Mouse (Mus musculus) kidney, embryonic 16.5 days (tissue): ENCODE results near the gene Vgll4. TPM values are rescaled to one million over a fixed set of nuclear protein-coding genes. Genes with fewer than 3 reads are reported as not detected.
A peak's percentile ranks its signal among the peaks of the same experiment; 100 is the strongest.

ENCODE experiments used
- ATAC-seq: fragments of 200-750 bp; cut with Nextera tagmentation; 2 replicates; pipeline ENCODE4 v1.8.0; 2017; ENCODE audit warnings: moderate TSS enrichment; ENCODE audit not compliant: low FRiP score, low TSS enrichment
- H3K27ac ChIP-seq: fragments of 300-500 bp; sonication (generic); 2 replicates; pipeline ENCODE4 v1.5.1; 2014; ENCODE audit warnings: low read length
- H3K27me3 ChIP-seq: fragments of 300-500 bp; sonication (generic); 2 replicates; pipeline ENCODE4 v1.6.1; 2014; ENCODE audit warnings: low read length, control low read depth, mixed read lengths; ENCODE audit not compliant: insufficient read depth
- H3K36me3 ChIP-seq: fragments of 300-500 bp; sonication (generic); 2 replicates; pipeline ENCODE4 v1.6.1; 2014; ENCODE audit warnings: low read length, control low read depth, mixed read lengths; ENCODE audit not compliant: insufficient read depth
- H3K4me1 ChIP-seq: fragments of 300-500 bp; sonication (generic); 2 replicates; pipeline ENCODE4 v1.6.1; 2014; ENCODE audit warnings: low read length, control low read depth, mixed read lengths; ENCODE audit not compliant: insufficient read depth
- H3K4me2 ChIP-seq: fragments of 300-500 bp; sonication (generic); replicated peaks from 2 replicates; pipeline ENCODE4 v1.6.1; 2014; ENCODE audit warnings: low read depth, low read length
- H3K4me3 ChIP-seq: fragments of 300-500 bp; sonication (generic); 2 replicates; pipeline ENCODE4 v1.5.1; 2014; ENCODE audit warnings: mild to moderate bottlenecking, low read length
- H3K9ac ChIP-seq: fragments of 300-500 bp; sonication (generic); replicated peaks from 2 replicates; pipeline ENCODE4 v1.6.1; 2014; ENCODE audit warnings: low read length
- H3K9me3 ChIP-seq: fragments of 300-500 bp; sonication (generic); 2 replicates; pipeline ENCODE4 v1.6.1; 2016; ENCODE audit warnings: low read length, control low read depth
- WGBS: fragments of 180-500 bp; shearing (Covaris S2); extraction: QIAGEN DNeasy Blood & Tissue Kit; methylation state at CpG from one replicate; pipeline ENCODE4 v1.1.7; 2014; 5-methylcytosine and 5-hydroxymethylcytosine counted together
- polyA plus RNA-seq: library from polyadenylated mRNA; unstranded; fragments of >200 nt; fragmentation: Nextera tagmentation; extraction: Ambion mirVana; gene quantifications from 2 replicates; pipeline ENCODE4 v1.2.1, GENCODE M21; 2015

The Vgll4 gene
- 114 and 123 TPM in 2 replicates for polyA plus RNA-seq

- H3K27me3 ChIP-seq = no peaks in the 10 kb centered on the region
- WGBS = under 1% methylated on average over 71 of the region's 79 CpGs
- H3K9me3 ChIP-seq = 0 out of 2 replicates have a peak, but pooled peaks cover 5% of the 10 kb centered on the region
- ATAC-seq = peak; percentile 66
- peaks cover 19% of the 10 kb centered on the region for H3K4me1 ChIP-seq
- H3K4me3 ChIP-seq = peak within 1 kb of the TSS; percentile 67
- peak within 1 kb of the TSS; percentile 83 for H3K4me2 ChIP-seq
- peak within 1 kb of the TSS; percentile 83 for H3K27ac ChIP-seq
- H3K36me3 ChIP-seq = no peaks in the 10 kb centered on the region
- H3K9ac ChIP-seq = peak within 1 kb of the TSS; percentile 78
Observed at GRCm38 (mm10) chr6:114969213-114970120, at the start of gene Vgll4. Vgll4 (minus strand) TSS chr6:114969994.

DNA sequence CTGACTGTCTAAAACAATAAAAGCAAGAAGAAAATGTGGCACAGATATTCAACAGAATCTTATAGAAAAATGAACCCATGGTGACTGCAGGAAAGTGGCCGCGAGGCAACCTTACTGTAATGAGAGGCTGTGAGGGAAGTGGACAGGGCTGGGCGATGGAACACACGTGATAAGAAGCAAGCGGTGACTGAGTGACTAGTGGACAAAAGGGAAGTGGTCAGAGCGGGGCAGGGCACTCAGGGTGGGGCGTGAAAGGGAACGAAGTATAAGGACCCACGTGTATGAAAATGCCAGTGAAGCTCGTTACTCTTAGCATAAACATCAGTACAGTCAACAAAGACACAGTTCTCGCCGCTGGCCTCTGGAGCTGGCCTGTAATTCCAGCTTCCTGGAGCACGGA is 45.7 kb upstream of the Vgll4 start:
- ATAC-seq = no peak
- Histone ChIP-seq H3K4me1 (no peaks in the 10 kb centered on the region), H3K27ac (no peak overlapping the region), H3K4me2 (no peak overlapping the region), H3K9ac (no peak overlapping the region), H3K36me3 (peaks cover 38% of the 10 kb centered on the region), H3K4me3 (no peak overlapping the region), H3K27me3 (no peaks in the 10 kb centered on the region), H3K9me3 (no peaks in the 10 kb centered on the region)
- WGBS = 92% methylated on average over 13 of the region's 13 CpGs

DNA sequence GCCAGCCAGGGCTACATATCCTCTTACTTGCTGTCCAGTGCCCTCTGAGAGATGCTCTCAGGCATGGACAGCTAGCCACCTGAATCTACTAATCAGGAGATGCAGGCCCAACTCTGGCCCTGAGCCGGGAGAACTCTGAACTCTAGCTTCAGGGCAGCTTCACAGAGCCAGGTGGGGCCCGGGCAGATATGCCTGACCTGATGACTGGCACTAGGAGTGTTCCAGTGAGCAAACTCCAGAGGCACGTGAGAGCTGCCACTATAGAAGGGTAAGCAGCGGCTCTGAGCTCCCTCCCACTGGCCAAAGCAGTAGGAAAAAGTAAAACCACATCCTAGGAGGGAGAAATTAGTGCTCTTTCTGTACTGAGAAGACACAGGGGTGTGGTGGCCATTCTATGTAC is 43.8 kb upstream of the Vgll4 start:
- H3K27ac ChIP-seq = no peak overlapping the region
- H3K4me1 ChIP-seq = no peaks in the 10 kb centered on the region
- H3K4me3 ChIP-seq = no peak overlapping the region
- no peaks in the 10 kb centered on the region for H3K27me3 ChIP-seq
- H3K9ac ChIP-seq = no peak overlapping the region
- WGBS = 85% methylated on average over 4 of the region's 4 CpGs
- no peaks in the 10 kb centered on the region for H3K9me3 ChIP-seq
- H3K4me2 ChIP-seq = no peak overlapping the region
- peaks cover 32% of the 10 kb centered on the region for H3K36me3 ChIP-seq
- no peak for ATAC-seq

- Histone ChIP-seq H3K9me3 (no peaks in the 10 kb centered on the region), H3K4me2 (no peak overlapping the region), H3K4me1 (0 out of 2 replicates have a peak, but pooled peaks cover 4% of the 10 kb centered on the region), H3K27ac (no peak overlapping the region), H3K4me3 (no peak overlapping the region), H3K27me3 (no peaks in the 10 kb centered on the region), H3K36me3 (peaks cover 32% of the 10 kb centered on the region), H3K9ac (no peak overlapping the region)
- WGBS = 77% methylated on average over 8 of the region's 8 CpGs
- ATAC-seq = no peak
Observed at GRCm38 (mm10) chr6:115011792-115012191, 42.0 kb upstream of the Vgll4 start.

- Histone ChIP-seq H3K4me3 (no peak overlapping the region), H3K9ac (no peak overlapping the region), H3K9me3 (no peaks in the 10 kb centered on the region), H3K4me1 (0 out of 2 replicates have a peak, but pooled peaks cover 4% of the 10 kb centered on the region), H3K27ac (no peak overlapping the region), H3K36me3 (peaks cover 31% of the 10 kb centered on the region), H3K4me2 (no peak overlapping the region), H3K27me3 (no peaks in the 10 kb centered on the region)
- 78% methylated on average over 9 of the region's 9 CpGs for WGBS
- ATAC-seq = no peak
Observed at GRCm38 (mm10) chr6:115010815-115011214, 41.0 kb upstream of the Vgll4 start.

- Histone ChIP-seq H3K4me3 (no peak overlapping the region), H3K36me3 (peaks cover 27% of the 10 kb centered on the region), H3K27me3 (no peaks in the 10 kb centered on the region), H3K9ac (no peak overlapping the region), H3K9me3 (no peaks in the 10 kb centered on the region), H3K27ac (no peak overlapping the region), H3K4me2 (no peak overlapping the region), H3K4me1 (0 out of 2 replicates have a peak, but pooled peaks cover 4% of the 10 kb centered on the region)
- 48% methylated on average over 9 of the region's 9 CpGs for WGBS
- no peak for ATAC-seq
Observed at GRCm38 (mm10) chr6:115010304-115010703, 40.5 kb upstream of the Vgll4 start.

- Histone ChIP-seq H3K36me3 (peaks cover 19% of the 10 kb centered on the region), H3K4me3 (no peak overlapping the region), H3K4me2 (no peak overlapping the region), H3K9ac (no peak overlapping the region), H3K9me3 (no peaks in the 10 kb centered on the region), H3K4me1 (0 out of 2 replicates have a peak, but pooled peaks cover 4% of the 10 kb centered on the region), H3K27ac (no peak overlapping the region), H3K27me3 (no peaks in the 10 kb centered on the region)
- peak; percentile 65 for ATAC-seq
- WGBS = 27% methylated on average over 5 of the region's 5 CpGs
Observed at GRCm38 (mm10) chr6:115007728-115008127, 37.9 kb upstream of the Vgll4 start.

- Histone ChIP-seq H3K36me3 (peaks cover 17% of the 10 kb centered on the region), H3K27ac (no peak overlapping the region), H3K9ac (no peak overlapping the region), H3K27me3 (no peaks in the 10 kb centered on the region), H3K4me3 (no peak overlapping the region), H3K4me2 (no peak overlapping the region), H3K4me1 (0 out of 2 replicates have a peak, but pooled peaks cover 4% of the 10 kb centered on the region), H3K9me3 (no peaks in the 10 kb centered on the region)
- ATAC-seq = no peak
- 70% methylated on average over 6 of the region's 6 CpGs for whole genome bisulfite sequencing
Observed at GRCm38 (mm10) chr6:115006948-115007347, 37.2 kb upstream of the Vgll4 start.

- Histone ChIP-seq H3K4me1 (0 out of 2 replicates have a peak, but pooled peaks cover 4% of the 10 kb centered on the region), H3K27me3 (no peaks in the 10 kb centered on the region), H3K27ac (no peak overlapping the region), H3K4me2 (no peak overlapping the region), H3K9ac (no peak overlapping the region), H3K9me3 (no peaks in the 10 kb centered on the region), H3K4me3 (no peak overlapping the region), H3K36me3 (peaks cover 8% of the 10 kb centered on the region)
- WGBS = 83% methylated on average over 3 of the region's 3 CpGs
- no peak for ATAC-seq
Observed at GRCm38 (mm10) chr6:115006065-115006464, 36.3 kb upstream of the Vgll4 start.

DNA sequence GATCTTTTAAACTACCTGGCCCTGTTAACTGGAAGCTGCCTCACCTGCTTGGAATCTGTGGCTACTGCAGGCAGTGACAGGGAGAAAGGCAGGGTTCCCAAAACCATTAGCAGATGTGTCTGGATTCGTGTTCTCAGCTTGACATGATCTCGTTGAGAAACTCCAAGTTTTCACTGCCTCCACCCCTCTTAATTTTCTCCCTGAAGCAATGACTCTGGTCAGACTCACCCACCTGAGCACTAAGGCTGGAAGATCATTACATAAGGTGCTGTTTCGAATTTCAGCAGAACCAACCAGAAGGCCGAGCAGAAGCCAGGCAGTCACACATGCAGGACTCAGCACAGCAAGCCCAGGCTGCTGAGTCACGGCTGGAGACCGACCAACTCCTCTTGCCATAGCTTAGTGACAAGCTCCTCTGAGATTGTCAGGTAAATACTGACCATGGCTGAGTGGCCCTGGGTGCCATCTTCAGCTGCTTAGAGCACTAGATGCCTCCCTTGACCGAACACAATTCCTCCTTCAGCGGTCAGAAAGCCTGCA is 35.6 kb upstream of the Vgll4 start:
- 0 out of 2 replicates have a peak, but pooled peaks cover 4% of the 10 kb centered on the region for H3K36me3 ChIP-seq
- WGBS = 78% methylated on average over 8 of the region's 8 CpGs
- ATAC-seq = no peak

More for the DNA sequence above, 35.6 kb upstream of the Vgll4 start:
- Histone ChIP-seq H3K27me3 (no peaks in the 10 kb centered on the region), H3K9ac (no peak overlapping the region), H3K27ac (no peak overlapping the region), H3K9me3 (no peaks in the 10 kb centered on the region), H3K4me1 (0 out of 2 replicates have a peak, but pooled peaks cover 4% of the 10 kb centered on the region), H3K4me3 (no peak overlapping the region), H3K4me2 (no peak overlapping the region)
